Mouse (Mus musculus) monocyte, adult 2 months (primary cell): ENCODE data around the gene Actg1.

Source experiments
- DNase-seq, 2 experiments: peaks; one replicate each; pipeline ENCODE4 v3.0.0; 2022; ENCODE audit warnings: low spot score in 2 of 2, low read depth in 1 of 2

Actg1 gene

DNA sequence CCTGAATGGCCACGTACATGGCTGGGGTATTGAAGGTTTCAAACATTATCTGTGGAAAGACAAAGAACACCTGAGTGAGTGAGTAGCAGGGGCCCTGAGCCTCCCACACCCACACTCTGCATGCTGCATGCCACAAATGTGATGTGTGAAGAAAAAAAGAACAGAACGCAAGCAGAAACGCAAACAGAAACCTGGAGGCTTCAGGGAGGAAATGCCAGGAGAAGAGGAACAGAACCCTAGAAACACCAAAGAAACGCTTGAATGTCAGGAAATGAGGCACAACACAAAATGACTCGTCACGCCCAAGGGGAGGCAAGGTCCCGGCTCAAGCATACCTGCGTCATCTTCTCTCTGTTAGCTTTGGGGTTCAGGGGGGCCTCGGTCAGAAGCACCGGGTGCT is 1.0 kb downstream of the Actg1 start:
- no peak for DNase-seq

DNA sequence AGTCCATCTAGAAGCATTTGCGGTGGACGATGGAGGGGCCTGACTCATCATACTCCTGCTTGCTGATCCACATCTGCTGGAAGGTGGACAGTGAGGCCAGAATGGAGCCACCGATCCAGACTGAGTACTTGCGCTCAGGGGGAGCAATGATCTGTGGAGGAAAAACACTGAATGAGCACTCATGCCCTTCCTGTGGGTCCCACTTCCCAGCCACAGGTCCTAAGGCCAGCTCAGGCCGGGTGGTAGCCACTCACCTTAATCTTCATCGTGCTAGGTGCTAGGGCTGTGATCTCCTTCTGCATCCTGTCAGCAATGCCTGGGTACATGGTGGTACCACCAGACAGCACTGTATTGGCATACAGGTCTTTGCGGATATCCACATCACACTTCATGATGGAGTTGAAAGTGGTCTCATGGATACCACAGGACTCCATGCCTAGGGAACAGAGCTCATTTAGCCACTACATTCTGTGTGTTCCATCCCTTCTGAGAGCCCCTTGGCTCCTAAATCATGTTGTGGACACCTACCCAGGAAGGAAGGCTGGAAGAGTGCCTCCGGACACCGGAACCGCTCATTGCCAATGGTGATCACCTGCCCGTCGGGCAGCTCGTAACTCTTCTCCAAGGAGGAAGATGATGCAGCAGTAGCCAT is 1.8 kb downstream of the Actg1 start:
- peak in 1 of 2 experiments; percentile 1 for DNase-seq

DNA sequence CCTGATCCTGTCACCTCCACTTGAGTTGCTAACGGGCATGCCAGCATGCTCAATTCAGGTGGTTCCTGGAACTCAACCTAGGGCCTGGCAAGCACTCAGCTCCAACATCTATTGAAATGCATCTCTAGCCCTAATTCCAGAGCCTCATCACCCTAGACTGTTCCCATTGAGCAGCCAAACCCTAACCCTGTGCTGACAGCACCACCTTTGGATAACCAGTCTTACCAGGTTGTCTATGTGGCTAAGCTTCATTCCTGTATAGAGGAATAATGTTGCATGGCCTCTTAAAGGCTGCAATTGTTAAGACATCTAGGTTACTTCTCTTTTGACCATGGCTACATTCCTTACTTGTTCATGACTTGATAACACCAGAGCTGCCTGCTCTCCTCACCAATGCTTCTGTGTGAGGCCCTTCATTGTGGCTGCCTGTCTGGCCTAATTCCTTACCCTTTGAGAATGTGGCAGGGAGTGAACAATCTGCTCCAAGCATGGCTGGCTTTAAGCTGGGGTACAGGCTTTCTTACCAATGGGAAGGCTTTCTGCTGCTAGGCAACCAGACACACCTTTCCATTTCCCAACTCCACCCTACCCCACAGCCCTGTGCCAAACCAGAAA is 3.2 kb downstream of the Actg1 start:
- no peak for DNase-seq

DNA sequence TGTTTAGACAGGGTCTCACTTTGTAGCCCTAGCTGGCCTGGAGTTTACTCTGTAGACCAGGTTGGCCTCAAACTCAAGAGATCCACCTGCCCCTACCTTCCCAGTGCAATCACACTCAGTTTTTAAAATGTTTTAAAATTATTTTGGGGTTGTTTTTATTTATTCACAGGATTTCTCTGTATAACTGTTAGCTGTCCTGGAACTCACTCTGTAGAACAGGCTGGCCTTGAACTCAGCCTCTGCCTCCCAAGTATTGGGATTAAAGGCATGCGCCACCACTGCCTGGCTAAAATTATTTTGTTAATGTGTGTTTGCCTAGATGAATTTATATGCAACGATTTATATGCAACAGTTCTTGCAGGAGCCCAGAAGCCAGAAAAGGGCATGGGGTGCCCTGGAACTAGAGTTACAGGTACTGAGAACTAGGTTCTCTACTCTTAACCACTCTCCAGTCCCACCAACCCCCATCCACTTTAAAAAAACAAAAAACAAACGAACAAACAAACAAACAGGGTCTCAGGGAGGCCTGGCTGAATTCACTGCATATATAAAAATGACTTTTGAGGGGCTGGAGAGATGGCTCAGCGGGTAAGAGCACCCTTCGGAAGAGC is 3.9 kb downstream of the Actg1 start:
- DNase-seq: no peak

DNA sequence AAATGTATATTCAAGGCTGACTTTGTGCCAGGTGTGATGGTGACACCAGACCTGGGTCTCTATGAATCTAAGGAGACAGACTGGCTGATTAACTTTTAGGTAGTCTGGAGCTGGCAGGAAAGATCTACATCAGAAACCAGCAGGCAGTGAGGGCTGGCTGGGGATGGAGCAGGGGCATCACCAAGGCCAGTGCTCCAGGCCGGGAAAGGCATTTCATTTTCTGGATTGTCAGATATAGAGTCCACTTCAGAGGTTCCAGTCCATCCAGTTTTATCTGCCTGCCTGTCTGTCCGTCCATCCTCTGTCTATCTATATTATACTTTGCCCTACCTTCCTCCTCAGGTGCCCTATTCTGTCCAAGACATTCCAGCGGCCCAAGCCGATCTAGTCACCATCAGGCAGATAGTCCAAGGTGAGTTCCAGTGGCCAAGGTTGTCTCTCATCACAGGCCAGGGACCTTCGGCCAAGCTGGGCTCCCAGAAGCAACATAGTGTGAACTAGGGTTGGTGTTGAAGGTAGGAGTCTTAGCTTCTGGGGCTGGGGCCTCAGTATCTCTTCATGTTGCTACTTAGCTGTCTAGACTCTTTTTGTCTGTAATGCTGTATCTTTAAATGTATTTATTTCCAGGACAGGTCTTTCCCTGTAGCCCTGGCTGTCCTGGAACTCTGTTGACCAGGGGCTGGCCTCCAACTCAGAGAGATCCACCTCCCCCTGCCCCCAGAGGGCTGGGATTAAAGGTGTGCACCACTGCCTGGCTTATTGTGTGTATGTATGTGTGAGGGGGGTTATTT is 4.6 kb downstream of the Actg1 start:
- peak in 1 of 2 experiments; percentile 1 for DNase-seq

DNA sequence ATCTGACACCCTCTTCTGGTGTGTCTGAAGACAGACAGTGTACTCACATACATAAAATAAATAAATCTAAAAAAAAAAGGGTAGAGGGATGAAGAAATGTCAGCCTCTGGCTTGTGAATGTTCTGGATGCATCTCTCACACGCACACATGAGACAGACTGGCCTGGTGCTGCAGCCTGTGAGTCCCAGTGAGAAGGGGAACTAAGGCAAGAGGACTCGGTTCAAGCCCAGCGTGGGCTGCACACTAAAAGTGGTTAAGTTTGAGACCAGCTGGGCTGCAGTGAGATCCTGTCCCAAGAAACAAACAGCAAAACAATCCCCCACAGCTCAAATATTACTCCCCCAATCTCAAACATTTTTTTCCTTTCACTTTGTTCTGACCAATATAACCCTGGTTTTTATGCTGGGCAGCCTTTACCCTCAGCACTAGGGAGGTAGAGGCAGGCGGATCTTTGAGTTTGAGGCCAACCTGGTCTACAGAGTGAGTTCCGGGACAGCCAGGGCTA is 5.6 kb downstream of the Actg1 start:
- DNase-seq: no peak

DNA sequence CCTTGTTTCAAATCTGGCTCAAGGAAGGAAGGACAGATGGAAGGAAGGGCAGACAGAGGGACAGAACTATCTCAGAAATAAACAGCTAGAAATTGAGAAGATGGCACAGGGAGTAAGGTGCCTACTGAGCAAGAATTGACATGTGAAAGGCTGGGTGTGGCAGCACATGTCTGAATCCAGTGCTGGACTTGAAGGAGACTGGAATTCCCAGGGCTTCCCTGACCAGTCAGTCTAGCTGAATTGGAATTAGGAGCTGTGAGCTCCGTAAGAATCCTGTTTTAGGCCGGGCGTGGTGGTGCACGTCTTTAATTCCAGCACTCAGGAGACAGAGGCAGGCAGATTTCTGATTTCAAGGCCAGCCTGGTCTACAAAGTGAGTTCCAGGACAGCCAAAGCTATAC is 6.7 kb downstream of the Actg1 start:
- no peak for DNase-seq

DNA sequence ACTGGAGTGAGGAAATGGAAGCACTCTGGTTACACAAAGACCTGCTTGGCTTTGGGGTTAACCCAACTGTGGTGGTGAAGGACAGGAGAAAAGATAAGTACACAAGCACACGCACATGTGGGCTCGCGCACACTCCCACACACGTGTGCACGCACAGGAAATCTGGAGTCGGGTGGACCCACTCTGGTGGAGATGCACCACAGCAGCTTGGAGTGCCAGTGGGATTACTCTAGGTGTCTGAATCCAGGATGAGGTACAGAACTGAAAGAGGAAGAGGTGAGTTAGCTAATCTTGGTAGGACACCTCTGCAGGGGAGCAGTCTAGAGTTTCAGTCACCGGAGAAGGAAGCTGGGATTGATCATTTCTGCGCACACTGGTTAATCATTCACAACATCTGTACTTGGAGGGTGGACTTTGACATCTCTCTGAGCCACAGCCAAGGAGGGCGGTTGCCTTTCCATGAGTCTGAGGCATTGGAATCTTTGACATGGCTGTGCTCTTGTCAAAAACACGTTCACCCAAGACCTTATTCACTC is 8.3 kb downstream of the Actg1 start:
- no peak for DNase-seq

DNA sequence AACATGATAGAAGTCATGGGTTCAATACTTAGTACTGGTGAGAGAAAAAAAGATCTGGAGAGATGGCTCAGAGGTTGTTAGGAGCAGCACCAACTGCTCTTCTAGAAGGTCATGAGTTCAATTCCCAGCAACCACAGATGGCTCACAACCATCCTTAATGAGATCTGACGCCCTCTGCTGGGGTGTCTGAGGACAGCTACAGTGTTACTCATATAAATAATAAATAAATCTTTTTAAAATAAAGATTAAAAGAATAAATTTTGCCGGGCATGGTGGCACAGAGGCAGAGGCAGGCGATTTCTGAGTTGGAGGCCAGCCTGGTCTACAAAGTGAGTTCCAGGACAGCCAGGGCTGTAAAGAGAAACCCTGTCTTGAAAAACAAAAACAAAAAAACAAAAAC is 9.6 kb downstream of the Actg1 start:
- no peak for DNase-seq

DNA sequence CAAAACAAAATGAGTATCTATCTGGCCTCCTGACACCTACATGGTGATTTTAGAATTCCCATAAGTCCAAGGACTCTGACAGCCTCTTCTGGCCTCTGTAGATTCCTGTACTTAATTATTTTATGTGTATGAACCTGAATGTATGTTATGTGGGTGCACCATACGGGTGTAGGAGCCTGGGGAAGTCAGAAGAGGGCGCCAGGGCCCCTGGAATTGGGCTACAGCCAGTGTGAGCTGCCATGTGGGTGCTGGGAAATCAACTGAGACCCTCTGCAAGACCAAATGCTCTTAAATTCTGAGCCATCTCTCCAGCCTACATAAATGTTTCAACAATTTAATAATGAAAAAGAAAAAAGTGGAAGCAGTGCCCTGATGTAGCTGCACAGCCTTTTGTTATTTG is 10.9 kb downstream of the Actg1 start:
- DNase-seq: no peak

DNA sequence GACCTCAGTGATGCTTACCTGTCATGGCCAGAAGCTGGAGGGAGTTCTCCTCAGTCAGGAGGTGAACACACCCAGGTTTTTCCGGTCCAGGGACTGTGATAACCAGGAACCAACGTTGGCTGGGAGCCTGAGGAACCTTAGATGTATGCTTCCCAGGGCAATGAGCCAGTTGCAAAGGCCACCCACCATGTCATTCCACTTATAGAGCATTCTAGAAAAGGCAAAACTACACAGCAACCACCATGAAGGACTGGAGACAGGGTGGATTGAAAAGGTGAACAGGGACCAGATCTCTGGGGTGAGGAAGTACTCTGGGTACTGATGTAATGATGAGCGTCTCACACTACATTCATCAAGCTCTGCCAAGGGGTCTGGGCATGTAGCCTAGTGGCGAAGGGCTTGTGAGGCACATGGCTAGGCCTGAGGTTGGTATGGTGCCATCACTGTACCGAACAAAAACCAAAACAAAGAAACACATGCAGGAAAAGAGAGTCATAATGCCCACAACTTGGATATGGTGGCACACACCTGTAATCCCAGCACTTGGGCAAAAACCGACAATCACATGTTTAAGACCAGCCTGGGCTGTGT is 12.8 kb downstream of the Actg1 start:
- no peak for DNase-seq

DNA sequence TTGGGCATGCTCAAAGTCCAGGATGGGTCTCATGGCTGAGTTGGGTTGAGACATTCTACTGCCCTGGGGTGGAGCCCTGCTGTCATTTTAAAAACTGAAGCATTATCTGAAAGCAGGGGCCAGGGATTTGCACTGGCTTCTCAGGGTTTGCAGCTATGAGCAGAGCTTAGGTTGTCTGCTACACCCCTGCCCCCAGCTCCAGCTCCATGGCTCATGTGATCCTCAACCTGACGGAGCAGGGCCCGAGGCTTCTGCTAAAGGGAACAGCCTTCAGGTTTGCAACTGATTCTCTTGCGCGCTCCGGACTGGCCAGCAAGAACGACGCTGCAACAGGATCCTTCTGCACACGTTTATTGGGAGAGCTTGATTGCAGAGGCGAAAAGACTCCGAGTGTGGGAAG is 28.2 kb downstream of the Actg1 start:
- DNase-seq: no peak

DNA sequence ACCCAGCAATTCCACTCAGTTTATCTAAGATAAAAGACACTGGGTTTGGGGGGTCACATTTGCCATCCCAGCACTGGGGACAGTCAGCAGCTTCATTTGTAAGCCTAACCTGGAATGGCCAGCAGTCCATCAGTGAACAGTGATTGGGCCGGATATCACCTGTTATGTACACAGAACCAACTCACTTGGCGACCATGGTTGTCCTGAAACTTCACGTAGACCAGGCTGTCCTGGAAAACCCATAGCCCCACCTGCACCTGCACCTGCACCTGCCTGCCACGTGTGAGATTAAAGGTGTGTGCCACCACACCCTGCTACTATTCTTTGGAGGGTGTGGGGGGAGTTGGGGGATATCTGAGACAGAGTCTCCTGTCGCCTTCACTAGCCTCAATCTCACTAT is 29.0 kb downstream of the Actg1 start:
- DNase-seq: no peak

DNA sequence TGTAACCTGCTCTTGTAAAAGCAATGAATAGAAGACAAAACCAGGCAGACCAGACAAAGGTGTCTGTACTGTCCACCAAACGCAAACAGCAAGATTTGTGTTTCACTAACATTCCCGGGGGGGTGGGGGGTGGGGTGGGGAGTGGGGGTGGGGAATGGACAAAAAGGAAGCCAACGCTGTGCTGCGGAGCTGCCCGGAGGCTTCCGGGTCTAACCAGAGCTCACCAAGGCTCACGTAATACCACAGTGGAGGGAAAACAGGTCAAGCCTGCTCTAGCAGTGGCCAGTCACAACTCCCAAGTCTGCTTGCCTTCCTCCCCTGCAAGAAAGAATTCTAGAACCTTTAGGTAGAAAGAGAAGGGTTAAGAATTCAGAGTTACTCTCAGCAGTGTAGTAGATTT is 30.9 kb downstream of the Actg1 start:
- DNase-seq: no peak

DNA sequence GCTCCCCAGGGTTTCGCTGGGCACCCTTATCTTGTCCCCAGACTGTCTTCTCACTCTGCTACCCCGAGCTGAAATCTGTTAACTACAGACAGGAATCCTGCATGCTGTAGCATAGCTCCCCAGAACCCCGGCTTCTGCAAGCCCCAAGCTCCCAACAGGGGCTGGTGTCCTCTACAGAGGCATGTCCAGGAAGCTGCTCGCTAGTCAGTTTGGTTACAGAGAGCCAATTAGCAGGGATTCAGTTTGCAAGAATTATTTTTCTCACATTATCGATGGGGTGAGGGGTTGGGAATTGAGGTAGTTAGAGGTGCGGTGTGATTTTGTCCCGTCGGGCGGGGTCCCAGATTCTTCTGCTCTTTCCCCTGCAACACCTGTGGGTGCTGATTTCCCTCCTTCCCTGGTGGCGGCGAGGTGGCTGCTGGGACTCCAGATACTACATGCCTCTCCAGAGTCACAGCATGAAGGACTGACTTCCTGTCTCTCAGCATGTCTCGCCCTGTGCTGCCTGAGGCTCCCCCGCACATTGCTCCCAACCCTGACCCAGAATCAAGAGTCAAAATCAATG is 31.6 kb downstream of the Actg1 start:
- DNase-seq: no peak

DNA sequence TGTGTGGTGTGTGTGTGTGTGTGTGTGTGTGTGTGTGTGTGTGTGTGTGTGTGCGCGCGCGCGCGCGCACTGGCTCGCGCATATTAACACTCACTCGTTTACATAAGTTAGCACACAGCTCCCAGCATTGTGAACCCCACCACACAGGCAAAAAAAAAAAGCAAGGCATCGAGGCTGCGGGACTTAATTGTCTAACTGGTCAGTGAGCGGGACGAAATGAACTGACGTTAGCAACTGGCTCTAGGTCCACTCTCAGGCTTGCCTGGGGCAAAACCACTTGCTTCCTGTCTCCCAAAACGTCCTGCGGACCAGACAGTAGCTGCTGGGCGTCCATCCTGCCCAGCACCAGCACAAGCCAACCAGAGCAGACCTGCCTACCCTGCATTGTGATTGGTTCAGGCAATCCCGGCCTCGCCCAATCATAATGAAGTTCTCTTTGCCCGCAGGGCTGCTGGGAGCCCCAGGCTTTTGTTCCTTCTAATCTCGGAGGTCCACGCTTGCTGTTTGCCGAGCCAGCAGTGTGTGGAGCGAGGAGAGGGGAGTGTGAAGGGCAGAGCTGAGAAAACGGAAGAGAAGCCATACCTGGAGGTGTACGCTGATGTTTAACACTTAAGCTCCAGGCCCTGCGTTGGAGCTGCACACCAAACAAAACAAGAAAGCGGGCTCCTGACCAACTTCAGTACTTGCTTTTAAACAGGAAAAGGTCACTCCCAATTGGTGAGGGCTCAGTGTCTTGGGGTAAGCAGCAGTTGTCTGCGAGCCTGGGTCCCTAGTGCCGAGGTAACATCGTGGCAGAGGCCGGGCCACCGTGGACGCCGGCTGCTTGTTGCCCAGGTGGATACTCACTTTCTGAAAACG is 32.3 kb downstream of the Actg1 start:
- DNase-seq: peak; percentile 48 to 74

DNA sequence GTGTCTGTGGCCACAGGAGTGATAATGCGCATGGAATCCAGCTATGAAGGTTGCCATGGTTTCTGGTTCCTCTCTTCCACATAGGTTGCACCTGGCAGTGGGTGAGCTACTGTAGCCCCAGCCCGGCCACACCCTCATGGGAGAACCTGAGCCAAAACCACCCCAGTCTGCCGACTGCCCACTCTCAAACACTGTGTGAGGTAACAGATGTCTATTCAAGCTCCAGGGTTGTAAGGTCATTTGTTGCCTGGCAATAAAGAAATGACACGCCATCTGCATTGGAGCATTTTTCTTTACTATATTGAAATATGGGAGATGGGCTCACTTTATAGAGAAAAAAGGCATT is 33.0 kb downstream of the Actg1 start:
- no peak for DNase-seq

DNA sequence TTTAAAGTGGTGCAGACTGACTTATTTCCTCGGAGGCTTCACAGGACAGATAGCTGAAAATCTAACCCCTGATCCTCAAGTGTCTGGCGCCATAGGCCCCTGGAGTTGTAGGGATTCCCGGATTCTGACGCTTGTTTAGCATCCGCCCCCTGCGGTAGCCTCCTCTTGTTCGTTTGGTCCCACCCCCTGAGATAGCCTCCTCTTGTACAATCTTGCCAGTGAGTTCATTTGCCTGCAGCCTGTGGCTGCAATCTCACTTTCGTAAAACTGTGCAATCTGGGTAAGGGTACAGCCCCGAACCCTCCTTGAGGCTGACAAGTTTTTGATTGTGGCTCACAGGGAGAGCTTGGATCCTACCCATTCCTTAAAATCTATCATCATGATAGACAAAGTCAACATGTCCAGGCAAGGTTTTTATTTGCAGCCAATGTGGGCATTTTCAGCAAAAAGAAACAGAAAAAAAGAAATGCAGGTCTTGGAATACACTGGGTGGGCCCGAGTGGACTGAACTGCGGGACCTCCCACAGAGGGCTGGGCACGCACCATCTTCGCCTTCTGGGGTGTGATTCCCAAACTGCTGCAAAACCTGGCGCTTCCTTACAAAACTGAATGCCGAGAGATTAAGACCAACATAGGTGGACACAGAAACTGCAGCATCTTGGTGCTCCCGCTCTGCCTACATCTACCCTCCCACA is 33.5 kb downstream of the Actg1 start:
- DNase-seq: no peak

DNA sequence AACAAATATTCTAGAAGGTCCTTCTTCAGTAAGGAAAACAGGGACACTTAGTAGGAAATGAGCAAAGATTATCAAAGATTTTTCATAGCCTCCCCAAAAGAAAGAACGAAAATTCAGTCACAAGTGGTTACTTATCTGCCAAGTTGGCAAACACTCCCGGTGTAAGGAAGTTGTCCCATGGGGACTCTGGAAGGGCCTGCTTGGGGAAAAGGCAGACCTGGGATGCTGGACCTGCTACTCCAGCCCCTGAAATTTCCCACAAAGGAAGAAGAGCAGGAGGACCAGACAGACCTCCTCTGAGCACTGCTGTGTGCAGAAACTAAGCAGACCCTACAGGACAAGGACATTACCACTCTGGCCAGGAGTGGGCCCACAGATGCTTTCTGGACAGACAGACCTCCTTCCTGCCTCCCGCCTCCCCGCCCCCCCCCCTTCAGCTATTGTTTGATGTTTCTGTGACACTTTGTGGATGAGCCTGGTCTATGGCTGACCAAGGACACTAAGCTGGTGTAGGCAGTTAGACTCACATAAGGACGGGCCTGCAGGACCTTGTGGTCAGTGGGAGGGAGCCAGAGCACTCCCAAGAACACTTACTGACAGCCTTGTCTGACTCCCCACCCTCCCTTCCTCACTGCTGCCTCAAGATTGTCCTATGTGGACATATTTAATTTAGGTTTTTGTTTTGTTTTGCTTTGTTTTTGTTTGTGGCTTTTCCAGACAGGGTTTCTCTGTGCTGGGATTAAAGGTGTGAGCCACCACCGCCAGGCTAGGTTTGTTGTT is 34.2 kb downstream of the Actg1 start:
- no peak for DNase-seq
